Mouse (Mus musculus): ENCODE data around the gene Selenoo. TPM values are rescaled to one million over a fixed set of nuclear protein-coding genes. Genes with fewer than 3 reads are reported as not detected.

The Selenoo gene
- polyA plus RNA-seq, 1 experiment from 2014 or later, result 19.1 TPM

DNA sequence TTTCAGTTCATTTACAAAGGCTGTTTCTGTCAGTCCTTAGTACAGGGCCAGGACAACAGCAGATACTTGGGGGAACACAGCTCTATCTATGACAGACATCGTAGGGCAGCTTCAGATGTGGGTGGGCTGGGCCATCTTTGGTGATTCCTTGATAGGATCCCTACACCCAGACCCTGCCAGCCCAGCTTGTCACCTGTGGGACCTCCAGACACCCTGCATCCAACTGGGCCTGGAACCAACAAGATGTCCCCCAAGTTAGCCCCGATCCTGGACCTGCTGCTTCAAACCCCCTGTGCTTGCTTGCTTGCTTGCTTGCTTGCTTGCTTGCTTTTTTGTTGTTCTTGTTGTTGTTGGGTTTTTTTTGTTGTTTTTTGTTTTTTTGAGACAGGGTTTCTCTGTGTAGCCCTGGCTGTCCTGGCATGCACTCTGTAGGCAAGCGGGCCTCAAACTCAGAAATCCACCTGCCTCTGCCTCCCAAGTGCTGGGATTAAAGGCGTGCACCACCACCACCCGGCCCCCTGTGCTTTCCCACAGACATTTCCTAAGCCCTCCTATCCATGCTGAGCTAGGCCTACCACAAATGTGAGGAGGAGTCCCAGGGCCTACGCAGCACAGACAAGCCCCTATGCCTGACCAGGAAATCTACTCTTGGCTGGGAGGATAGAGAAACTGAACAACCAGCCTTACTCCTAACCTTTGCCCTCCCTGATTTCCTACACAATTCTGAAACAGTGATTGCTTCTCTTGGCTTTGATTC is 26.9 kb upstream of the Selenoo start:
- no peak overlapping the region for H3K27ac ChIP-seq (ENCODE audit: low read length)
- no peak for ATAC-seq
- H3K36me3 ChIP-seq (ENCODE audit: control insufficient read depth, insufficient read depth, low read length), result no peaks in the 10 kb centered on the region; the same call in none of the 2 replicates
- peaks cover 20% of the 10 kb centered on the region for H3K4me1 ChIP-seq (ENCODE audit: control insufficient read depth, insufficient read depth, low read length)
- H3K27me3 ChIP-seq (ENCODE audit: control insufficient read depth, insufficient read depth, low read depth, low read length), result peaks cover 13% of the 10 kb centered on the region
- no peak overlapping the region for H3K9ac ChIP-seq (ENCODE audit: low read depth, low read length)
- H3K4me2 ChIP-seq (ENCODE audit: low read length), result peak overlapping the region; percentile 83; the same call in 1 of the 2 replicates
- no peaks in the 10 kb centered on the region for H3K9me3 ChIP-seq (replicated peaks; ENCODE audit: control insufficient read depth, low read length, poor library complexity, severe bottlenecking)
- H3K4me3 ChIP-seq (ENCODE audit: low read depth, low read length), result no peak overlapping the region
- WGBS, result 86% methylated on average over 6 of the region's 6 CpGs

- WGBS, result 89% methylated on average over 5 of the region's 5 CpGs
- H3K36me3 ChIP-seq (ENCODE audit: control insufficient read depth, insufficient read depth, low read length), result no peaks in the 10 kb centered on the region; the same call in none of the 2 replicates
- H3K27ac ChIP-seq (ENCODE audit: low read length), result no peak overlapping the region
- H3K4me3 ChIP-seq (ENCODE audit: low read depth, low read length), result no peak overlapping the region
- peaks cover 20% of the 10 kb centered on the region for H3K4me1 ChIP-seq (ENCODE audit: control insufficient read depth, insufficient read depth, low read length)
- peaks cover 15% of the 10 kb centered on the region for H3K27me3 ChIP-seq (ENCODE audit: control insufficient read depth, insufficient read depth, low read depth, low read length)
- H3K9me3 ChIP-seq (replicated peaks; ENCODE audit: control insufficient read depth, low read length, poor library complexity, severe bottlenecking), result no peaks in the 10 kb centered on the region
- H3K9ac ChIP-seq (ENCODE audit: low read depth, low read length), result no peak overlapping the region
- ATAC-seq, result no peak
- no peak overlapping the region for H3K4me2 ChIP-seq (ENCODE audit: low read length)
Measured at GRCm38 (mm10) chr15:89062518-89062910, 26.4 kb upstream of the Selenoo start.

- H3K4me3 ChIP-seq (ENCODE audit: low read depth, low read length), result no peak overlapping the region
- H3K4me1 ChIP-seq (ENCODE audit: control insufficient read depth, insufficient read depth, low read length), result peaks cover 20% of the 10 kb centered on the region
- peaks cover 18% of the 10 kb centered on the region for H3K27me3 ChIP-seq (ENCODE audit: control insufficient read depth, insufficient read depth, low read depth, low read length)
- H3K9ac ChIP-seq (ENCODE audit: low read depth, low read length), result no peak overlapping the region
- 79% methylated on average over 7 of the region's 7 CpGs for WGBS
- ATAC-seq, result no peak
- H3K4me2 ChIP-seq (ENCODE audit: low read length), result no peak overlapping the region
- H3K27ac ChIP-seq (ENCODE audit: low read length), result no peak overlapping the region
- H3K36me3 ChIP-seq (ENCODE audit: control insufficient read depth, insufficient read depth, low read length), result peaks cover 5% of the 10 kb centered on the region
- no peaks in the 10 kb centered on the region for H3K9me3 ChIP-seq (replicated peaks; ENCODE audit: control insufficient read depth, low read length, poor library complexity, severe bottlenecking)
Measured at GRCm38 (mm10) chr15:89063001-89063400, 25.9 kb upstream of the Selenoo start.

DNA sequence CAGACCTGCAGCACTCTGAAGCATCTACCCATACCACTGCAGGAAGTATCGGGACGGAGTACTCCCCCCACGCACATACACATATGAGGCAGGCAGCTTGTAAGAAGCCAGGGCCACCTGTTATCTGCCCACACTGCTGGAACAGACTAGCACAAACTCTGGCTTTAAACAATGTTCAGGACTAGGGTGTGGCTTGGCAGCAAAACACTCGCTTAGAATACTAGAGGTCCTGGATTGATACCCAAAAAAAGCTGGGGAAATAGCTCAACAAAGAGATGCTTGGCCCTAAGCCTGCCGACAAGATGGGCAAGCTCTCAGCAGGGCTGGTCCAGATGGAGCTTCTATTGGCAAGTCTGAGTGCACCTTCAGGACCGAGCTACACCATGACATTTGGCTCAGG is 25.3 kb upstream of the Selenoo start:
- ATAC-seq, result no peak
- H3K4me3 ChIP-seq (ENCODE audit: low read depth, low read length), result no peak overlapping the region
- H3K27me3 ChIP-seq (ENCODE audit: control insufficient read depth, insufficient read depth, low read depth, low read length), result peaks cover 21% of the 10 kb centered on the region
- no peaks in the 10 kb centered on the region for H3K9me3 ChIP-seq (replicated peaks; ENCODE audit: control insufficient read depth, low read length, poor library complexity, severe bottlenecking)
- 71% methylated on average over 6 of the region's 6 CpGs for WGBS
- H3K4me1 ChIP-seq (ENCODE audit: control insufficient read depth, insufficient read depth, low read length), result peaks cover 20% of the 10 kb centered on the region
- H3K36me3 ChIP-seq (ENCODE audit: control insufficient read depth, insufficient read depth, low read length), result peaks cover 6% of the 10 kb centered on the region
- H3K4me2 ChIP-seq (ENCODE audit: low read length), result no peak overlapping the region
- no peak overlapping the region for H3K27ac ChIP-seq (ENCODE audit: low read length)
- H3K9ac ChIP-seq (ENCODE audit: low read depth, low read length), result peak overlapping the region; percentile 11; the same call in 1 of the 2 replicates

- H3K4me1 ChIP-seq (ENCODE audit: control insufficient read depth, insufficient read depth, low read length), result peaks cover 13% of the 10 kb centered on the region
- H3K4me3 ChIP-seq (ENCODE audit: low read depth, low read length), result no peak overlapping the region
- no peak overlapping the region for H3K4me2 ChIP-seq (ENCODE audit: low read length)
- H3K27me3 ChIP-seq (ENCODE audit: control insufficient read depth, insufficient read depth, low read depth, low read length), result peaks cover 21% of the 10 kb centered on the region
- peaks cover 7% of the 10 kb centered on the region for H3K36me3 ChIP-seq (ENCODE audit: control insufficient read depth, insufficient read depth, low read length)
- no peak overlapping the region for H3K9ac ChIP-seq (ENCODE audit: low read depth, low read length)
- ATAC-seq, result no peak
- WGBS, result 94% methylated on average over 5 of the region's 5 CpGs
- no peak overlapping the region for H3K27ac ChIP-seq (ENCODE audit: low read length)
- H3K9me3 ChIP-seq (replicated peaks; ENCODE audit: control insufficient read depth, low read length, poor library complexity, severe bottlenecking), result no peaks in the 10 kb centered on the region
Measured at GRCm38 (mm10) chr15:89064891-89065290, 24.0 kb upstream of the Selenoo start.

DNA sequence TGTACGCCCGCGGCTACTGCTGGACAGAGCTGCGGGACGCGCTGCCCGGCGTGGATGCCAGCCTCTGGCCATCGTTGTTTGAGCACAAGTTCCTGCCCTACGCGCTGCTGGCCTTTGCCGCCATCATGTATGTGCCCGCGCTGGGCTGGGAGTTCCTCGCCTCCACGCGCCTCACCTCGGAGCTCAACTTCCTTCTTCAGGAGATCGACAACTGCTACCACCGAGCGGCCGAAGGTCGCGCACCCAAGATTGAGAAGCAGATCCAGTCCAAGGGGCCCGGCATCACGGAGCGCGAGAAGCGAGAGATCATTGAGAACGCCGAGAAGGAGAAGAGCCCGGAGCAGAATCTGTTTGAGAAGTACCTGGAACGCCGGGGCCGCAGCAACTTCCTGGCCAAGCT is 21.3 kb upstream of the Selenoo start:
- no peak for ATAC-seq
- H3K4me3 ChIP-seq (ENCODE audit: low read depth, low read length), result no peak overlapping the region
- no peaks in the 10 kb centered on the region for H3K9me3 ChIP-seq (replicated peaks; ENCODE audit: control insufficient read depth, low read length, poor library complexity, severe bottlenecking)
- H3K4me1 ChIP-seq (ENCODE audit: control insufficient read depth, insufficient read depth, low read length), result no peaks in the 10 kb centered on the region
- peaks cover 9% of the 10 kb centered on the region for H3K36me3 ChIP-seq (ENCODE audit: control insufficient read depth, insufficient read depth, low read length)
- H3K27me3 ChIP-seq (ENCODE audit: control insufficient read depth, insufficient read depth, low read depth, low read length), result peaks cover 21% of the 10 kb centered on the region
- no peak overlapping the region for H3K27ac ChIP-seq (ENCODE audit: low read length)
- H3K4me2 ChIP-seq (ENCODE audit: low read length), result no peak overlapping the region
- H3K9ac ChIP-seq (ENCODE audit: low read depth, low read length), result no peak overlapping the region
- 40% methylated on average over 35 of the region's 35 CpGs for WGBS

- no peak overlapping the region for H3K27ac ChIP-seq (ENCODE audit: low read length)
- no peak overlapping the region for H3K4me2 ChIP-seq (ENCODE audit: low read length)
- no peak overlapping the region for H3K4me3 ChIP-seq (ENCODE audit: low read depth, low read length)
- no peaks in the 10 kb centered on the region for H3K9me3 ChIP-seq (replicated peaks; ENCODE audit: control insufficient read depth, low read length, poor library complexity, severe bottlenecking)
- peaks cover 21% of the 10 kb centered on the region for H3K27me3 ChIP-seq (ENCODE audit: control insufficient read depth, insufficient read depth, low read depth, low read length)
- no peak overlapping the region for H3K9ac ChIP-seq (ENCODE audit: low read depth, low read length)
- H3K4me1 ChIP-seq (ENCODE audit: control insufficient read depth, insufficient read depth, low read length), result no peaks in the 10 kb centered on the region
- peaks cover 9% of the 10 kb centered on the region for H3K36me3 ChIP-seq (ENCODE audit: control insufficient read depth, insufficient read depth, low read length)
- no peak for ATAC-seq
- 50% methylated on average over 26 of the region's 26 CpGs for WGBS
Measured at GRCm38 (mm10) chr15:89068226-89068625, 20.7 kb upstream of the Selenoo start.

DNA sequence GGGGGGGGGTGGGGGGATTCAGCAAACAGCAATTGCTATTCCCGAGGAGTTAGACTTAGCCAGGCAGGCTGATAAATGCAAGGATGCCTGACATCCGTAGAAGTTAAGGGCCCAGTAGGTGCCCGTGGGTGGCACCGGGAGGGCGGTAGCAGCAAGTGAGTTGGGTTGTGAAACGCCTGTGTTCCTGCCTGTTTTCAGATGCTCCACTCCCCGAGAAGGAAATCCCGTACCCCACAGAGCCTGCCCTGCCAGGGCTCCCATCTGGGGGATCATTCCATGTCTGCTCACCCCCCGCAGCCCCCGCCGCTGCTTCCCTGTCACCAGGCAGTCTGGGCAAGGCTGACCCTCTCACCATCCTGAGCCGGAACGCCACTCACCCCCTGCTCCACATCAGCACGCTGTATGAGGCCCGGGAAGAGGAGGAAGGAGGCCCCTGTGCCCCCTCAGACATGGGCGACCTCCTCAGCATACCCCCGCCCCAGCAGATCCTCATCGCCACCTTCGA is 19.5 kb upstream of the Selenoo start:
- H3K27ac ChIP-seq (ENCODE audit: low read length), result no peak overlapping the region
- peaks cover 21% of the 10 kb centered on the region for H3K27me3 ChIP-seq (ENCODE audit: control insufficient read depth, insufficient read depth, low read depth, low read length)
- H3K4me1 ChIP-seq (ENCODE audit: control insufficient read depth, insufficient read depth, low read length), result no peaks in the 10 kb centered on the region
- ATAC-seq, result no peak
- no peaks in the 10 kb centered on the region for H3K9me3 ChIP-seq (replicated peaks; ENCODE audit: control insufficient read depth, low read length, poor library complexity, severe bottlenecking)
- 78% methylated on average over 18 of the region's 19 CpGs for WGBS
- H3K4me2 ChIP-seq (ENCODE audit: low read length), result no peak overlapping the region
- peaks cover 9% of the 10 kb centered on the region for H3K36me3 ChIP-seq (ENCODE audit: control insufficient read depth, insufficient read depth, low read length)
- no peak overlapping the region for H3K9ac ChIP-seq (ENCODE audit: low read depth, low read length)
- no peak overlapping the region for H3K4me3 ChIP-seq (ENCODE audit: low read depth, low read length)

DNA sequence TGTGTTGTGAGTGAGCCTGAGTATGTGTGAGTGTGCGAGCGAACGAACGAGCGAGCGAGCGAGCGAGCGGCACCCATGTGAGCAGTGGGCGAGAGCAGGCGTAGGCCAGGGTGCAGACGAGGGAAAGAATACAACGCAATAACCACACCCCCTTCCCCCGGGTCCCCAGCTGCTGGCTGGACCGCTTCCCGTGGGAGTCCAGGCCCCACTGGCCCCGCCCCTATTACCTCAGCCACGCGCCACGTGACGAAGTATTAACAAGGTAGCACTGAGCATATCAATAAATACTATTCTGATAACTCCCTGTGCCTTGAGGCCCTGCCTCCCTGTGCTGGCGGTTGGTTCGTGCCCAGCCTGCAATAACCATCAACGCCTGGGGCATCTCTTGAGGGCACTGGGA is 18.3 kb upstream of the Selenoo start:
- Histone ChIP-seq H3K9me3 (replicated peaks; ENCODE audit: control insufficient read depth, low read length, poor library complexity, severe bottlenecking) (no peaks in the 10 kb centered on the region), H3K4me1 (ENCODE audit: control insufficient read depth, insufficient read depth, low read length) (peaks cover 9% of the 10 kb centered on the region), H3K36me3 (ENCODE audit: control insufficient read depth, insufficient read depth, low read length) (peaks cover 9% of the 10 kb centered on the region), H3K27ac (ENCODE audit: low read length) (no peak overlapping the region), H3K4me3 (ENCODE audit: low read depth, low read length) (no peak overlapping the region), H3K27me3 (ENCODE audit: control insufficient read depth, insufficient read depth, low read depth, low read length) (peaks cover 19% of the 10 kb centered on the region), H3K9ac (ENCODE audit: low read depth, low read length) (no peak overlapping the region), H3K4me2 (ENCODE audit: low read length) (no peak overlapping the region)
- 80% methylated on average over 24 of the region's 24 CpGs for WGBS
- no peak for ATAC-seq
